Mouse (Mus musculus) limb, embryonic 14.5 days (tissue): ENCODE measurements at regions not wholly inside any gene's neighbourhood (a gene's known extent, or its start where the extent isn't known, plus 50 kb on each side); places are given as distances from the start of the nearest gene placed in this dataset.
A peak's percentile ranks its signal among the peaks of the same experiment; 100 is the strongest.

Experiments
- ATAC-seq: fragments of 200-750 bp; cut with Nextera tagmentation; 2 replicates; pipeline ENCODE4 v1.8.0; 2017; ENCODE audit warnings: low read depth, moderate number of reproducible peaks, moderate TSS enrichment; ENCODE audit not compliant: low FRiP score
- DNase-seq: peaks from one replicate; pipeline ENCODE4 v3.0.0-alpha.2; 2015; ENCODE audit warnings: low spot score
- H3K27ac ChIP-seq: fragments of 300-500 bp; sonication (generic); replicated peaks from 2 replicates; pipeline ENCODE4 v1.5.1; 2014; ENCODE audit warnings: low read depth, mild to moderate bottlenecking, low read length, moderate library complexity, mixed read lengths
- H3K27me3 ChIP-seq: fragments of 300-500 bp; sonication (generic); 2 replicates; pipeline ENCODE4 v1.6.1; 2014; ENCODE audit warnings: low read length, mixed read lengths; ENCODE audit not compliant: control insufficient read depth, insufficient read depth
- H3K36me3 ChIP-seq: fragments of 300-500 bp; sonication (generic); 2 replicates; pipeline ENCODE4 v1.6.1; 2014; ENCODE audit warnings: mild to moderate bottlenecking, low read length, moderate library complexity, mixed read lengths; ENCODE audit not compliant: control insufficient read depth, insufficient read depth
- H3K4me1 ChIP-seq: fragments of 300-500 bp; sonication (generic); 2 replicates; pipeline ENCODE4 v1.6.1; 2014; ENCODE audit warnings: antibody characterized with exemption, low read length, mixed read lengths; ENCODE audit not compliant: control insufficient read depth, insufficient read depth
- H3K4me2 ChIP-seq: fragments of 300-500 bp; sonication (generic); replicated peaks from 2 replicates; pipeline ENCODE4 v1.6.1; 2014; ENCODE audit warnings: low read depth, mild to moderate bottlenecking, low read length, moderate library complexity; ENCODE audit not compliant: severe bottlenecking
- H3K4me3 ChIP-seq: fragments of 300-500 bp; sonication (generic); replicated peaks from 2 replicates; pipeline ENCODE4 v1.5.1; 2014; ENCODE audit warnings: low read length
- H3K9ac ChIP-seq: fragments of 300-500 bp; sonication (generic); 2 replicates; pipeline ENCODE4 v1.6.1; 2014; ENCODE audit warnings: mild to moderate bottlenecking, low read depth, low read length, moderate library complexity; ENCODE audit not compliant: severe bottlenecking
- H3K9me3 ChIP-seq: fragments of 300-500 bp; sonication (generic); 2 replicates; pipeline ENCODE4 v1.6.1; 2016; ENCODE audit warnings: low read length; ENCODE audit not compliant: control insufficient read depth
- POLR2A ChIP-seq: fragments of 200-500 bp; IDR thresholded peaks from 2 replicates; pipeline ENCODE4 v1.8.0; 2012; ENCODE audit warnings: inconsistent platforms, mild to moderate bottlenecking, moderate library complexity, borderline replicate concordance; ENCODE audit not compliant: insufficient read depth, insufficient read length; ENCODE audit errors: extremely low read depth
- WGBS: fragments of 180-500 bp; shearing (Covaris S2); extraction: QIAGEN DNeasy Blood & Tissue Kit; methylation state at CpG from one replicate; pipeline ENCODE4 v1.1.7; 2014; 5-methylcytosine and 5-hydroxymethylcytosine counted together

- TF ChIP-seq POLR2A, result no peak
- H3K27ac ChIP-seq, result no peak overlapping the region
These were observed 720.3 kb upstream of the Adgra3 start for GRCm38 (mm10) chr5:50779138-50779537.

GRCm38 (mm10) chr5:50778221-50778620, 719.4 kb upstream of the Adgra3 start:
- ATAC-seq, result no peak
- WGBS, result 88% methylated on average over 6 of the region's 6 CpGs

More at GRCm38 (mm10) chr5:50779138-50779537, 720.3 kb upstream of the Adgra3 start:
- no peaks in the 10 kb centered on the region for H3K4me1 ChIP-seq
- no peak for DNase-seq
- no peak overlapping the region for H3K4me2 ChIP-seq
- 45% methylated on average over 3 of the region's 3 CpGs for WGBS
- no peaks in the 10 kb centered on the region for H3K9me3 ChIP-seq
- H3K4me3 ChIP-seq, result no peak overlapping the region
- no peaks in the 10 kb centered on the region for H3K36me3 ChIP-seq
- no peaks in the 10 kb centered on the region for H3K27me3 ChIP-seq
- no peak overlapping the region for H3K9ac ChIP-seq
- no peak for ATAC-seq

GRCm38 (mm10) chr5:50762261-50762660, 703.5 kb upstream of the Adgra3 start:
- Histone ChIP-seq H3K4me2 (no peak overlapping the region), H3K36me3 (no peaks in the 10 kb centered on the region), H3K9ac (no peak overlapping the region), H3K27me3 (no peaks in the 10 kb centered on the region), H3K4me1 (no peaks in the 10 kb centered on the region), H3K9me3 (no peaks in the 10 kb centered on the region), H3K27ac (no peak overlapping the region), H3K4me3 (no peak overlapping the region)
- ATAC-seq (no peak), DNase-seq (no peak)
- 76% methylated on average over 5 of the region's 5 CpGs for WGBS
- TF ChIP-seq POLR2A, result no peak

More at GRCm38 (mm10) chr5:50778221-50778620, 719.4 kb upstream of the Adgra3 start:
- Histone ChIP-seq H3K36me3 (no peaks in the 10 kb centered on the region), H3K9me3 (no peaks in the 10 kb centered on the region), H3K9ac (no peak overlapping the region), H3K4me1 (no peaks in the 10 kb centered on the region), H3K27me3 (no peaks in the 10 kb centered on the region), H3K27ac (no peak overlapping the region), H3K4me2 (no peak overlapping the region), H3K4me3 (no peak overlapping the region)
- no peak for DNase-seq
- TF ChIP-seq POLR2A, result no peak

GRCm38 (mm10) chr5:50760386-50760785, 701.6 kb upstream of the Adgra3 start:
- H3K4me1 ChIP-seq, result no peaks in the 10 kb centered on the region
- H3K4me3 ChIP-seq, result no peak overlapping the region
- H3K9ac ChIP-seq, result no peak overlapping the region
- no peaks in the 10 kb centered on the region for H3K9me3 ChIP-seq
- no peak for TF ChIP-seq POLR2A
- ATAC-seq (no peak), DNase-seq (no peak)
- H3K36me3 ChIP-seq, result no peaks in the 10 kb centered on the region
- no peaks in the 10 kb centered on the region for H3K27me3 ChIP-seq
- no peak overlapping the region for H3K4me2 ChIP-seq
- 88% methylated on average over 3 of the region's 3 CpGs for WGBS
- no peak overlapping the region for H3K27ac ChIP-seq

GRCm38 (mm10) chr5:50752766-50753165, 694.0 kb upstream of the Adgra3 start:
- no peak overlapping the region for H3K9ac ChIP-seq
- no peaks in the 10 kb centered on the region for H3K27me3 ChIP-seq
- H3K27ac ChIP-seq, result no peak overlapping the region
- ATAC-seq, result no peak
- H3K36me3 ChIP-seq, result no peaks in the 10 kb centered on the region
- H3K4me2 ChIP-seq, result no peak overlapping the region
- no peaks in the 10 kb centered on the region for H3K9me3 ChIP-seq
- H3K4me1 ChIP-seq, result no peaks in the 10 kb centered on the region
- peak; percentile 46 for DNase-seq
- TF ChIP-seq POLR2A, result no peak
- H3K4me3 ChIP-seq, result no peak overlapping the region
- 70% methylated on average over 1 of the region's 1 CpGs for WGBS

GRCm38 (mm10) chr5:50751358-50751757, 692.6 kb upstream of the Adgra3 start:
- WGBS, result 29% methylated on average over 3 of the region's 3 CpGs
- no peak for TF ChIP-seq POLR2A
- Histone ChIP-seq H3K9ac (no peak overlapping the region), H3K4me3 (no peak overlapping the region), H3K36me3 (no peaks in the 10 kb centered on the region), H3K4me2 (no peak overlapping the region), H3K27ac (no peak overlapping the region), H3K27me3 (no peaks in the 10 kb centered on the region), H3K4me1 (no peaks in the 10 kb centered on the region), H3K9me3 (no peaks in the 10 kb centered on the region)
- ATAC-seq (no peak), DNase-seq (no peak)
